Mouse (Mus musculus): ENCODE data around the gene Cep70.
A peak's percentile ranks its signal among the peaks of the same experiment; 100 is the strongest.

Cep70 gene

DNA sequence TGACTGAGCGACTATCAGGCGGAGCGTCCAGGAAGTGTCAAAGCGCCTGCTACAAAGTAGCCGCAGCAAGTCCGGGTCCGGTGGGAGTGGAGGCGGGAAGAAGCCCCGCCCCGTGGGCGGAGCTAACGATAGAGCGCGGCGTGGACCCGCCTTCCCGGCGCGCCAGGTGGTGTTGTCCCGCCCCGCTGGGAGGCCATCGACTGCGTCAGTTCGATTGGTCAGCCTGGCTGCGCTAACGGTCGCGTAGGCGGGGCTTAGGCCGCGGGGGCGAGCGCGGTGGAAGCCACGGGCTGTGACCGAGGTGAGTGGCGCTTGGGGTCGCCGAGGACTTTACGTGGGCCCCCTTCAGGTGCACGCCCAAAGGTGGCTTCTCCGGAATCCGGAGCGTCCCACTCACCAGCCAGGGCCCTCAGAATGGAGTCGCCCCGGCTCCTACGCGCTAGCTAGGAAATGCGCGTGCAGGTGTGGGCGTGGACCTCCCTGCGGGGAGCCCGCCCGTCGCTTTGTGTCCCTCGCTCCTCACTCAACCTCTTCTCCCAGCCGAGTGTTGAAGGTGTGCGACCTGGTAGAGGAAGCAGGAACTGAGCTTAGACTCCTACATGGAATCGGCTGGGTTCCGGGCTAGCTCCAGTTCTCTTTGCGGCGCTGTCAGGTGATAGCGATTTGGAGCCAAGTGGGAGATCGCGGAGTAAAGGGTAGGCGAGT, at the start of gene Cep70:
Gene Cep70 (plus strand): TSS at position 178 of the 705 bp plus-strand sequence.
- peak; percentile 96 to 98 for DNase-seq

DNA sequence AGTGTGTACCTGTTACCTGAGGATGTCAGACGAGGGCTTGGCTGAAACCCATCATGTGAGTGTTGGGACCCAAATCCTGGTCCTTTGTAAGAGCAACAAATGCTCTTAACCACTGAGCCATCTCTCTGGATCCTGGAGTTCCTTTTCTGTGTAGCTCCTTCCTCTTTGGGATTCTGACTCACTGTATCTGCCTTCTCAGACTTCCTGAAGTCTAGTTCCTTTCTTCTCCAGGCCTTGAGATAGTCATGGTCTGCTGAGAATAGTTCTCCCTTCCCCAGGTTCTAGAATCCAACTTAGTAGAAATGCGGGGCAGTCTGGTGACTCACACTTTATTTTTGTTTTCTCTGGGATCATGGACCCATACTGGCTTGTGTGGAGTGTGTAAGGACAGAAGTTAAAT, 30.5 kb upstream of the Cep70 start:
- no peak for DNase-seq

DNA sequence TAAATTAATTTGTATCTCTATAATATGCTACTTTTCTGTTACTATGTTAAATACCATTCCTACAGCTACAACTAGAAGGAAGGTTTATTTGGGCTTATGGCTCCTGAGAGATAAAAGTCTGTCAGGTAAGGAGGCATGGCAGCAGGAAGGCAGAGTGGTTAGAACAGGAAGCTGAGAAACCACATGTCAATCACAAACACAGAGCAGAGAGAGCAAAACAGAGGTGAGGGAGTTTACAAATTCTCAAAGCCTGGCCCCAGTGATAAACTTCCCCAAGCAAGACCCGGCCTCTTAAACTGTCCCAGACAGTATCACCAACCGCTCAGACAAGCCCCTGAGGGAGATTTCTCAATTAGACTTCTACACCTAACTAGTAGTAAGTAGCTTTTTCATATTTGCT, 27.0 kb upstream of the Cep70 start:
- DNase-seq, result no peak

DNA sequence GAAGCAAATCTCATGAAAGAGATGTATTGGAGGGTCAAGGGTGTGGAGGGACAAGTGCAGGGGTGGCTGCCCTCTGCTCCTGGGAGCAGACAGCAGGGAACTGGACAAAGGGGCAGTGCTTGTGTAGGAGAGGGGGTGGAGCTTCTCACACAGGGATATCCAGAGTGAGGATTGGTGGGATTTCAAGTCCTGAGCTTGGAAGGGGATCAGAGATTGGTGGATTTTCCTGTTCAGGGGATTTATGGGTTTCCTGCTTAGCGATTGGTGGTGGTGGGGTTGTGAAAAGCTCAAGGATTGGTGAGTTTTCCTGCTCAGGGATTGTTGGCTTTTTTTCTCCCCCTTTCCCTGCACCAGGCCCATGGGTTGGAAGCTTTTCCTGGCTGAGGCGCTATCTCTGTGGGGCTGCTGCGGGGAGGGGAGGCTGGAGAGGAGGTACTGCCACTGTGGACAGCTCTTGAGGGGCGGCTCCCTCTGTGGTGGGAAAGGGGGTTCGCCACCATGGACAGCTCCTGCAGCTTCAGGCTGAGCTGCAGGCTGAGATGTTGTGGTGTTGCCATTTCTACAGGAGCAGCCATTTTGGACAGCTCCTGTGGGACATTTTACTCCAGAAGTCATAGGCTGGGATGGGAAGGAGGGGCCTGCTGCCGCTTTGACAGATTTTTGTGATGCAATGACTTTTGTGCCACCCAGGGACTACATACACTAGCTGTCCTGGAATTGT, 25.0 kb upstream of the Cep70 start:
- no peak for DNase-seq

DNA sequence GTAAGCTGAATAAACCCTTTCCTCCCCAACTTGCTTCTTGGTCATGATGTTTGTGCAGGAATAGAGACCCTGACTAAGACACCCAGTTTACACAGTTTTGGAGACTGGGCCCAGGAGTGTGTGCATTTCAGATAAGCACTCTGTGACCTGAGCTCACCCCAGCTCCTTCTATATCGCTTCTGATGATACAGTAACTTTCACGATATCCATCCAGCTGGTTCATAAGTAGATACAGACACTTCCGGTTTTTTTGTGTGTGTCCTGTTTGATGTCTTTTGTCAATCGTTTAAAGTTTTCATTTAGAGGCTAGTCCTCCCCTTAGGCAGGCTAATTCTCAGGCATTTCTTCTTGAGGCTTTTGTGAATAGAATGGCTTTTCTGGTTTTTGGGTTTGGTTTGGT, 21.5 kb upstream of the Cep70 start:
- no peak for DNase-seq

DNA sequence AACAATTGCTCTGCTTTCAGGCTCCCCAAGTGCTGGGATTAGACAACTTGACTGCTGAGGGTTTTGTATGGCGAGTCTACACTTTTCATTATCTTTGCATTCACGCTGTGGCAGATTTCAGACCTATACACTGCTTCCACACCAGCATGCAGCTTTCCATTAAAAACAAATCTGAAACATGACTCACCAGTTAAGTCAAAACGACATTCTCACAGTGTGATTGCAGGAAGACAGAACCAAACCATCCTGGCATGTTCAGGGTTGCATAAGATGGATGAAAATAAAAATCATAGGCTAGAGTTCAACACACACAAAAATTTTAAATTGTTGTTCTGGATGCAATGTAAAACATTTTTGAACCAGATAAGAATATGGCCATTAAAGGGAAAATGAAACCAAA, 18.6 kb upstream of the Cep70 start:
- no peak for DNase-seq

DNA sequence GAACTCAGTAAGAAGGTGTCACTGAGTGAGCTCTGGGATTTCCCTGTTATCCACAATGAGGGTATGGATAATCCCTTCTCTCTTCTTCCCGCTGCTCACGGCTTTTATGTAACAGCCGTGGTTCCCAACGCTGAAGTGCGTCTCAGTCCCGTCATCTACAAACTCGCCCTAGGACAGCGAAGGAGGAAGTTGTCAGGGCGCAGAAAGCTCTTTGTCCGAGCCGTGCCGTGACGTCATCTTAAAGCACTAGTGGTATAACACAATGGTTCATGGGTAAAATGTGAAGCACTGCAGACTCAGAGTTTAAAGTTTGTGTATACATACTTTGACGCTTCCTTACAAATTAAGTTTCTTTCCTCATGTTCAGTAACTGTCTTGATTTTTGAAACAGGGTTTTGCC, 13.7 kb upstream of the Cep70 start:
- DNase-seq, result no peak

DNA sequence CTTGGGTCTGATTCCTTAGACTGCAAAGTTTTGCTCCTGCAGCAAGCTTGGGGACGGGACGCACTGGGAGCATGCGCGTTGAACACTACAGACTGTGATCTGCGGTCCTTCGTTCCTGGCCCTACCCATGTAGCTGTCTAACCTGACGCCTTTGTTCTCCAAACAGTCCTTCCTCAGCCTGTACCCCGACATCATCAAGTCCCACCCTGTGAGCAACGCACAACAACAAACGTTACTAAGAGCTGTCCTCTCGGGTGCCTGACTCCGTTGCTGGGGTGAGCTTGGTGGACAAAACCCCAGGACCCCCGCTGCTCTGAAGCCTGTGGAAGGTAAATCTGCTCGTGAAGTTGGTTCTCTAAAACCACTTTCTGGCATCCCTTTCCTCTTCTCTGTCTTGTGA, 6.0 kb upstream of the Cep70 start, which contains the start of gene Faiml:
Gene Faiml (minus strand): TSS at position 101 of the 400 bp plus-strand sequence.
- DNase-seq, result no peak

DNA sequence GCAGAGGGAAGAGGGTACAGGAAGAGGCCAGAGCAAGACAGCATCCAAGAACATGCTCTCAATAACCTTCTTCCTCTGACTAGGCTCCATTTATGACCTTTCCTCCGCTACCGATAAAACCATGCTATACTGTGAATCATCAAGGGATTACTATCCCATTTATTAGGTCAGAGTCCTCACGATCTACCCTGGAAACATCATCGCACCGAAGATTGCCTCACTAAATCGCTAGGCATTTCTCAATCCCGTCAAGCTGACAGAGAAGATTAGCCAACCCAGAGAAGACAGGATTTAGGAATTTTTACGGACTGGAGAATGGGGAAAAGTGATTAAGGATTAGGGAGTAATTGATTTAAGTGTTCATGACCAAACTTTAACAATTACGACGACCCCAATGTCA, 4.9 kb upstream of the Cep70 start:
- no peak for DNase-seq

DNA sequence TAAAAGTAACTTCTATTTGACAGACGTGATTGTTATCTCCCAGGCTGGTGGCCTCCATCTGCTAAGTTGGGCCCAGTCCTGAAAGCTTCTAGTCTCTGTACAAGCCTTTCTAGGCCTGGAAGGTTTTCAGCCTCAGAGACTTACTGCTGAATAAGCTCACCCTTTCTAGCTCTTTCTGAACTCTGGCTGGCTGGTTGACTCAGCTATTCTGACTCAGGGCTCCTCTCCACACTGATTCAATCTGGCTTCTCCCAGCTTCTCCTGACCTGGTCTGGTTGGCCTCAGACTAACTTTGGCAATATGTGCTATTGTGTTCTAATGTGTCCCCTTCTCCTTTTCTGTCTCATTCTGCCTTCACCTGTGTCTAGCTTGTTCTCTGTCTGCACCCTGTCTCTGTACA, 3.9 kb upstream of the Cep70 start:
- DNase-seq, result no peak

DNA sequence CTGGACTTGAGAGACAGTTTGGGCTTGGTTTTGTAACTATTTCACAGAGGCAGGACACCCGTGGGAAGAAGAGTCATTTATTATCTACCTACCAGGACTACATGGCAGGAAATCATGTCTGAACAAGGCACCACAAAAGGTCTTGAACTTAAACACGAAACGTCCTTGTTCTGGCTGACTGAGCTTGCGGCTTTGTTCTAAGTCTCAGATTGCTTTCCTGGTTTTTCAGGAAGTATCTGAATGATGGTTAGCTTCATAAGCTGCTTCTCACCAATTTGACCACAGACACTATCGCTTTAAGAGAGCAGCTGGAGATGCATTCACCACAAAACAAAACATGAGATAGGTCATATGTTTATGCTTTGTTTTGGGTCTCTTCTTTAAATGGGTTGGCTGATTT, 2.6 kb upstream of the Cep70 start:
- DNase-seq, result peak in 1 of 2 experiments; percentile 8

DNA sequence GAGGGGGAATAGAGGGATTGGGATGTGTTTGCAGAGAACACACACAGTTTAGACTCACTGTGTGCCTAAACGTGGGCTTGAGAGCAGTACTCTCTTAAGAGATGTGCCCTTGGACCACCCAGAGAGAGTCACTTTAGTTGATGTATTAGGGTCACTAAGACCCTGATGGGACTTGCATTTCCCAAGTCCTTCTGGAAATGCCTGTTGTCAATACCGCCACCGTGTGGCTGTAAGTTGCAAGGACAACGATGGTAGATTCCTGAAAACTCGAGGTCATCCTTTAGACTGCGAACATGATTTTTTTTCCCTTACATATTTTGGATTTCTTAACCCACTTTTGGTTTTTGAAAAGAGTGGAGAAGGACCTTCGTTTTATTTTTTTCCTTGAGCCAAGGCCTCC, 1.1 kb upstream of the Cep70 start:
- peak; percentile 16 to 32 for DNase-seq

DNA sequence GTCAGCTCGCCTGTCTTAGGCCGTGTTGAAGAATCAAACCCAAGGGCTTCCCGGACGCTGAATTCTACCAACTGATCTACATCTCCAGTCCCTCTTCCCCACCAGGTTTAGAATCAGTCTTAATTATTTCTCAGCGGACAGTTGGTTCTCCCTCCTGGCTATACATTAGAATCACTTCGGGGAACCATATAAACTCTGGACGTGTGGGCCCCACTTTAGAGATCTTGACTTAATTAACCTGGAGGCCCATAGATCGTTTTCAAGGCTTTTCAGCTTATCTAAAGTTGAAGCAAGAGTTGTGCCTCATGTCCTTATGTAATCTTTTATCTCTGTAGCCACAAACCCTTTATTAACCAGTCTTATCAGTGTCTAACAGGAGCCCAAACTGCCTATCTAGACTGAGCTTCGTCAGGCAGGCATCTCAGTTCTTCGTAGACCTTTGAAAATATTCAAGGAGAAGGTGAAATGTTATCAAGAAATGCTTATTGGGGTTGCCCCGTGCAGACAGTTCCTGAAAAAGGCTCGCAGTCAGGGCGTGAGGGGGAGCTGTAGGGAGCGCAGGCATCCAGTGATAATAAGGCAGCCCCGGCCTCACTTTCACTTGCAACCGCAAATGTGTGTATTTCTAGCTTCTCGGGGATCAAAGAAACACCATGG, 506 bp upstream of the Cep70 start:
- no peak for DNase-seq

DNA sequence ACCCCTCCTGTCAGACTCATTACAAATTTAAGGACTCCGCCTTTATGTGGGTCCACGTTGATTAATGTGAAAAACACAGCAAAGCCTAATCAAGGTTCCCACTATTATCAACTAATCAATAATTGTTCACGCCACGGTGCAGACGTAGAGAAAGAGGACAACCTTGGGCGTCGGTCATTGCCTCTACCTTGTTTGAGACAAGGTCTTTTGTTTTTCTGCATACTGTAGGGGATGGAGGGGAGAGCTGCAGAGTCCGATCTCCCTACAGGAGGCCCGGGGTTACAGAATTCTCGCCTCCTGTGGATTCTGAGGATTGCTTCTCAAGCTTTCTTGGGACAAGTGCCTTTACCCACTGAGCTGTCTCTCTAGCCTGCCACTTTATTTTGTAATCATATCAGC, 727 bp downstream of the Cep70 start:
- DNase-seq, result peak in 1 of 2 experiments; percentile 4

DNA sequence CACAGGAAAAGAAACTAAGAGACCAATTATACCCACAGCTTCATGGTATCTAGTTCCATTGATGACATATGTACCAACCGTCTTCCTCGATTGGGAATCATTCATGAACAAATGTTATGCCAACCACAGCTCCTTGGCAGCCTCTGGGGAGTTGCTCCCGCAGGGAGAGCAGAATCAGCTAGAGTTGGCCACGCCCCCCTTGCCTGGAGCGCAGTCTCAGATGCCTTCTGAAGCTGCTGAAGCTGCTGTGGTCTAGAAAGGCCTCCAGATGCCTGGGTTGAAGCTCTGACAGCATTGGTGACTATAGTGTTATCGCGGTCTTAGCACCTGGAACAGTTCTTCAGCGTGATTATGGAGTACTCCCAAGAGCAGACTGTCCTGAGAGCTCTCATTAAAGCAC, 5.1 kb downstream of the Cep70 start:
- no peak for DNase-seq

DNA sequence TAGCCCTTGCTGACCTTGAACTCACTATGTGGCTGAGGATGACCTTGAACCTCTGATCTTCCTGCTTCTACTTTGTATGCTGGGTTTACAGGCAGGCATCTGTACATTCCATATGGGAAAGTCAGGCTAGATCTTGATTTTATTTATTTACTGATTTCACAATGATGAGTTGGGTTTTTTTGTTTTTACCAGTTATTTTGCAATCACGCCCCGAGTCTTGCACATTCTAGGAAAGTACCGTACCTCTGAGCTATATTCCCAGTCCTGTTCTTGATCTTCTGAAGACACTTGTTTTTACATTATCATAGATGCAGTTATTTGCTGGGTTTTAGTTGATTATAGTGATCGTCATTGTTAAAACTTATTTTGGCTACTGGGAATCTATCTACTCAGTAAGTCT, 5.7 kb downstream of the Cep70 start:
- no peak for DNase-seq

DNA sequence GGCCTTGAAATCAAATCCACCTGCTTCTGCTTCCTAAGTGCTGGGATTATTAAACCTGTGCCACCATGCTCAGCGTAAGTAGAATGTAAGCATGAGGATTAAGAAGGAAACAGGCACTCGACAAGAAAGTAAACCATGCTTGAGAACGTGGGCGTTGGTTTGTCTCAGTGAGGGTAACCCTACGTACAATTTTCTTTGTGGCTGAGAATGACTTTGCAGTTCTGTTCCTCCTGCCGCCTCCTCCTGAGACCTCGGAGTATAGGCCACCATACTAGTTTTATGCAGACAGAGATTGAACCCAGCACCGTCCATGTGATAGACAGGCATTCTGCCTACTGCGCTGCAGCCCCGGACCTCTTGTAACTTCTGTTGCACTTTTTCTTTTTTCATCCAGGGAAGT, 10.7 kb downstream of the Cep70 start:
- DNase-seq, result no peak

DNA sequence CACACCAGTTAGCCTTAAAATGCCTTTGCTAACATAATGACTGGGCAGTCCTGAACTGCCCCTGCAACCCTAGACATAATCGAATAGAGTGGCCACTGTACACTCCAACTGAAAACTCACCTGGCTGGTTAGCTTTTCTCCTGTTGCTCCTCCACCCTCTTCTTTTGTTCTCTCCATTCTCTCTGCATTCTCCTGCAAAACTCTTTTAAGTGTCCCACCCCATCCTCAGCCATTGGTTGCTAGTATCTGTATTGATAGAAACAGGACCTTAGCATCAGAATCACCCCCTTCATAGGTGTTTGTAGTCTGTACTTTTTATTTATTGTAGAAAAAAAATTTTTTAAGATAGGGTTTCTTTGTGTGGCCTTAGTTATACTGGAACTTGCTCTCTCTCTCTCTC, 13.0 kb downstream of the Cep70 start:
- DNase-seq, result no peak

DNA sequence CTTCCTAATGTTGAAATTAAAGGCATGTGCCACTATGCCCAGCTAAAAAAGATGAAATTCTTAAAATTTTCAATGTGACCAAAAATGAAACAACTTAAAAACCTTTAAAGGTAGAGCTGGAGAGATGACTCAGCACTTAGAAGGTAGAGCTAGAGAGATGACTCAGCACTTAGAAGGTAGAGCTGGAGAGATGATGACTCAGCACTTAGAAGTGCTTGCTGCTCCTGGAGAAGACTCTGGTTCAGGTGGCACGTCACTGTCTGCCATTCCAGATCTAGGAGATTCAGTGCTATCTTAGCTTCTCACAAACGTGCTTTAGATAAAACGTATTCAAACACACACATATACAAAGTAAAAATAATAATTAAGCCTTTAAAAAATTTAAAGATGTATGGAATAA, 13.7 kb downstream of the Cep70 start:
- DNase-seq, result no peak

DNA sequence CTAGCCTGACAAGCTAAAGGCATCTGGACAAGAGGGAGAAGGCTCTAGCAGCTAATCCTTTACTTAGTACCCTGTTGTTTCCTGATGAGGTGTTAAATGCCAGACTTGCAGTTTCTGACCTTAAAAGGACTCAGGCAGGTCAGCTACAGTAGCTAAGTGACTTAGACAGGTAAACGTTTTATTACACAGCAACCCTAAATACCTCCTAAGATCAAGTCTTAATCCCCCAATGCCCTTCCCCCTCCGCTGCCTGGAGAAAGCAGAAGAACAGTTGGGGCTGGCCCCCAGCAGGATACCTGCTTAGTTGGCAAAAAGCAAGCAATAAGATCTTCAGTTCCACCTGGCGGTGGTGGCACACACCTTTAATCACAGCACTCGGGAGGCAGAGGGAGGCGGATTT, 15.7 kb downstream of the Cep70 start:
- no peak for DNase-seq

DNA sequence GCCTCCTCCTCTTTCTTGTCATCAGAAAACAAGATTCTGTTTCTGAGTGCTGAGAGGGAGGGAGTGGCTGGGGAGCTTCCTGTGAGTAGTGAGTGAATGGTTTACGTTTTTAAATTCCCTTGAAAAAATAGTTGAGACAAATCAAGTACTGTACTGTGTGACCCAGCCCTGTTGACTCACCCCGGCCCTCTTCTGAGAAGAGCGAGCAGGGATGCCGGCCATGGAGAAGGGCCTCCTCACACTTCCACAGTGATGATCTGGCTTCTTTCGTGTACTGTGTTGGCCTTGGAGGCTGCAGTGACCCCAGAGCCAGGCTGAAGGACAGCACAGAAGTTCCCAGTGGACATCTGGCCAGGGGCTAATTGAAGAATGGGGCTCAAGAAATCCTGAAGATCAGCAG, 61.1 kb downstream of the Cep70 start:
- no peak for DNase-seq

DNA sequence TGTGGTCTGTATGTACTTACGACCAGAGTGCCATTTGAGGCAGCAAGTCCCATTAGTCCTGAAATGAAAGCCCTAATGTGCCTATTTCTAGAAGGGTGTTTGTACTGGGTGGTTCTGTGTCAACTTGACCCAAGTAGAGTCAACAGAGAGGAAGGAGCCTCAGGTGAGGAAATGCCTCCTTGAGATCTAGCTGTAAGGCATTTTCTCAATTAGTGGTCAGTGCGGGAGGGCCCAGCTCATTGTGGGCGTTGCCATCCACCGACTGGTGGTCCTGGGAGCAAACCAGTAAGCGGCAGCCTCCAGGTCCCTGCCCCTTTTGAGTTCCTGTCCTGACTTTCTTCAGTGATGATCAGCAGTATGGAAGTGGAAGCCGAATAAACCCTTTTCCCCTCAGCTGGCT, 63.1 kb downstream of the Cep70 start:
- no peak for DNase-seq

DNA sequence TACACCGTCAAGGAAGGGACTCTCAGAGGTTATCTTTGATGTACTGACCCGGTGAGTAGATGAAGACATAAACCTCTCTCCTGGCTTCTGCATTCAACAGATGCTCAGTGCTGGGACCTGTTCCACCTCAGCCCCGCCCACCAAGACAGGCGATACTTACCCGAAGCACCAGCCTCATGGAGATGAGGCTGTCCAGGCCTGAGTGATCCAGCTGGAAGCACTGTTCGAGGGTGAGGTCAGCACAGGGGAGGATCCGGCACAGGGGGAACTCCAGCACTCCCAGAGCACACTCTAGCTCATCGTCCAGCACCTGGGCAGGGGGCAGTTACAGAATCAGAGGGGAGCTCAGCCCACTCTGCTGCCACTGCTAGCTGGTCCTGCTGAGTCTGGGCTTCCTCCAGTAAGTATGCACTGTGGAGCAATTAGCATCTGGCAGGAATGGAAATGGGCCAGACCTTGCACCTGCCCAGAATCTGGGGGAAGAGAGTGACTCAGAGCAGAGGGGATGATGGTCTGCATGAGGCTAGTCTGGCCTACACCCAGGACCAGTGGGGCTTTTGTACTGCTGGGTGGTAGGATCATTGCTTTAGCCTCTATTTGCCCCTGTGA, 76.3 kb downstream of the Cep70 start:
- no peak for DNase-seq

DNA sequence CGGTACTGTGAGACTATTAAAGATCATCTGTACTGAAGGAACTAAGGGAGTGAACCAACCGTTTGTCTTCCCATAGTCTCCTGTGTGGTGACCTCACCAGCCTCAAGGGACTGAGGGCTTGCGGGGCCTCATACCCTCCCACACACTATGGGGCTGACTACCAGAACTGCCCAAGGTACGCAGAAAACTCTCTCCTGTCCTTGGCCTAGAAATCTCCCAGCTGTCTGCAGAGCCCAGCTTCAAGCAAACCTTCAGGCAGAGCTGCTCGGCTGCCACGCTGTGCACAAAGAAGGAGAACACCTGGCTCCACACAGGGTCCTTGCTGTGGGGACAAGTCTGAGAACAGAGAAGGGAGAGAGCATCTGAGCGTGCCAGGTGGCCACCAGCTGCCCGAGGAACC, 76.8 kb downstream of the Cep70 start:
- no peak for DNase-seq

Measured in spleen, adult 18-20 months (tissue).